9 mouse cellular contexts compared by ENCODE assay signal in the genomic region with DNA sequence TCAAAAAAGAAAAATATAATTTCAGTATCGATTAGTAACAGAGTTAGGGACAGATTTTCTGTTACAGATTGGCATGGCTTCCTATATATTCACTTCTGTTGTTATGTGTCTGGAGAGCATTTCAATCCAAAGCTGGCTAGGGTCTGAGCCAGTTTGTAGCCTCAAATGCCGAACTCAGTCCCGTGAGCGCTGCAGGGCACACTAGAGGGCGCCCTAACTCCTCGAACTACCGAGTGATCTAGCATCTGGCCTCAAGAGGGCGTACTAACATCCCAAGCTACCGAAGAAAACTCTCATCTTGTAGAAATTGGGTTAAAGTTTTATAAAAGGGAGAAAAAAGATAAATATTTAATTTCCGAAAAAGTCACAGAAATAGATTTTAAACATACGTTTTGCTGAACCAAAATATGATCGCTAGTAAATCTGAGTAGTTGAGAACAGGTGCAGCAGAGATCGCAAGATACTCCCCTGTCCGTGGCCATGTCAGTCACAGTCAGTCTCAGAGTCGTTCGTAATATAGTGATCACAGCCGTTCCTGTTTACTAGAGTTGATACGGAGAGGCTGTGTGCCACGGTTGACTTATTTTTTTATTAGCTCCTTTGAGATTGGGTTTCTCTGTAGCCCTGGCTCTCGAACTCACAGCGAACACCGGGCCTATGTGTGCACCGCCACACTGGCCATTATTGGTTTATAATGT. TPM values are rescaled to one million over a fixed set of nuclear protein-coding genes. Genes with fewer than 3 reads are reported as not detected.
A peak's percentile ranks its signal among the peaks of the same experiment; 100 is the strongest.
DNase-seq lines count a peak whose midpoint lies in the region; ATAC-seq and TF ChIP-seq lines count a peak whose summit lies in the region.
"Had no signal": no experiment of that assay in that cellular context is flagged by ENCODE, and none has a peak within 500 bp of the region (broad histone marks: within the 10 kb centered on the region; RNA-seq: fewer than 3 reads in every experiment).

No protein-coding gene starts in this region.

- H3K4me3 ChIP-seq in heart, postnatal 0 days (ENCODE audit: low read depth, low read length) = no peak overlapping the region
- H3K4me3 ChIP-seq in ES-Bruce4 (ENCODE audit: low read depth, low read length) = no peak overlapping the region
- H3K4me3 ChIP-seq: lung, embryonic 15.5 days had no signal

- no peaks in the 10 kb centered on the region for H3K4me1 ChIP-seq in heart, postnatal 0 days (ENCODE audit: control insufficient read depth, insufficient read depth)
- H3K4me1 ChIP-seq in ES-Bruce4 (ENCODE audit: control insufficient read depth, insufficient read depth, low read length) = no peaks in the 10 kb centered on the region
- H3K4me1 ChIP-seq: lung, embryonic 15.5 days had no signal

- no peaks in the 10 kb centered on the region; the same call in 1 of the 2 replicates for H3K9me3 ChIP-seq in heart, postnatal 0 days (replicated peaks; ENCODE audit: control insufficient read depth, low read length)
- H3K9me3 ChIP-seq in ES-Bruce4 (replicated peaks; ENCODE audit: control insufficient read depth, insufficient read depth, low read length, poor library complexity, severe bottlenecking) = no peaks in the 10 kb centered on the region
- H3K9me3 ChIP-seq: lung, embryonic 15.5 days had no signal

- peak; percentile 46 for DNase-seq in heart, postnatal 0 days (ENCODE audit: low spot score)
- no peak for DNase-seq in heart, adult 9 months (ENCODE audit: low spot score in 2 of 2)
- peak; percentile 51 for DNase-seq in c-Kit-positive CD71-positive TER-119-positive erythroid progenitor cells, embryonic 14.5 days (ENCODE audit: low spot score)
- peak; percentile 68 to 81 for DNase-seq in frontal cortex, postnatal 36 days (ENCODE audit: low spot score in 2 of 2)
- DNase-seq in kidney, postnatal 4 days = peak; percentile 80 to 82
- DNase-seq in lung, postnatal 25 days (ENCODE audit: low spot score) = peak; percentile 26
- DNase-seq in spleen, postnatal 36 days (ENCODE audit: low spot score in 2 of 2) = peak; percentile 8 to 22

- peak; percentile 91 for TF ChIP-seq CTCF in heart, postnatal 0 days (IDR thresholded peaks at IDR 0.05; ENCODE audit: low read depth)
- peak; percentile 100 for TF ChIP-seq CTCF in ES-Bruce4 (IDR thresholded peaks at IDR 0.05; ENCODE audit: low read depth, low read length)

- no peak for TF ChIP-seq POLR2A in ES-Bruce4 (IDR thresholded peaks at IDR 0.05; ENCODE audit: insufficient read depth, low read length)

- WGBS in heart, postnatal 0 days = 51% methylated on average over 23 of the region's 23 CpGs

- H3K36me3 ChIP-seq in heart, postnatal 0 days (replicated peaks; ENCODE audit: control insufficient read depth, insufficient read depth, low read length) = no peaks in the 10 kb centered on the region
- H3K36me3 ChIP-seq in ES-Bruce4 (ENCODE audit: control insufficient read depth, insufficient read depth, low read length, poor library complexity, severe bottlenecking) = no peaks in the 10 kb centered on the region
- H3K36me3 ChIP-seq: lung, embryonic 15.5 days had no signal

- no peak for TF ChIP-seq EP300 in heart, postnatal 0 days (IDR thresholded peaks at IDR 0.05; ENCODE audit: low read depth)
- TF ChIP-seq EP300 in ES-Bruce4 (IDR thresholded peaks at IDR 0.05; ENCODE audit: insufficient read depth, low read depth, low read length) = no peak

- ATAC-seq in heart, postnatal 0 days (ENCODE audit: insufficient read depth, low read depth) = no peak

- no peak overlapping the region for H3K4me2 ChIP-seq in heart, postnatal 0 days (ENCODE audit: low read depth, low read length)
- H3K4me2 ChIP-seq: lung, embryonic 15.5 days had no signal

- no peaks in the 10 kb centered on the region for H3K27me3 ChIP-seq in heart, postnatal 0 days (ENCODE audit: control insufficient read depth, insufficient read depth, low read length)
- no peaks in the 10 kb centered on the region for H3K27me3 ChIP-seq in ES-Bruce4 (ENCODE audit: control insufficient read depth, insufficient read depth, low read length, poor library complexity, severe bottlenecking)
- H3K27me3 ChIP-seq: lung, embryonic 15.5 days had no signal

- H3K9ac ChIP-seq in heart, postnatal 0 days (replicated peaks; ENCODE audit: low read depth, low read length) = no peak overlapping the region
- H3K9ac ChIP-seq in ES-Bruce4 (ENCODE audit: low read depth, poor library complexity, severe bottlenecking) = no peak overlapping the region
- H3K9ac ChIP-seq: lung, embryonic 15.5 days had no signal

- no peak overlapping the region for H3K27ac ChIP-seq in heart, postnatal 0 days (ENCODE audit: low read depth)
- no peak overlapping the region for H3K27ac ChIP-seq in ES-Bruce4 (ENCODE audit: insufficient read depth, low read length)
- H3K27ac ChIP-seq: lung, embryonic 15.5 days had no signal

RNA-seq across cellular contexts. Expression of gene BC035947, which starts 13.4 kb away (rescaled TPM):
- total RNA-seq in heart, postnatal 0 days (2014; rRNA removed; ENCODE audit: low replicate concordance) = not detected in 2 replicates
- not detected in 2 replicates for polyA plus RNA-seq in heart, postnatal 0 days (2015; fragmentation: Nextera tagmentation; extraction: Ambion mirVana)
- 0.52 TPM in 2 replicates for polyA plus RNA-seq in ES-Bruce4 (2011; ENCODE audit: insufficient read depth, insufficient read length, low read depth, missing spikeins)

RNA-seq across cellular contexts. Expression of gene Mogat1, which starts 14.5 kb away (rescaled TPM):
- total RNA-seq in heart, postnatal 0 days (2014; rRNA removed; ENCODE audit: low replicate concordance) = 0.70 TPM in 1 of 2 replicates, not detected in the other
- 0.75 TPM in 1 of 2 replicates, not detected in the other for polyA plus RNA-seq in heart, postnatal 0 days (2015; fragmentation: Nextera tagmentation; extraction: Ambion mirVana)
- polyA plus RNA-seq in ES-Bruce4 (2011; ENCODE audit: insufficient read depth, insufficient read length, low read depth, missing spikeins) = 1.2 TPM in 1 of 2 replicates, not detected in the other

RNA-seq across cellular contexts. Expression of gene Farsb, which starts 36.6 kb away (rescaled TPM):
- 40.0 and 55.8 TPM in 2 replicates for total RNA-seq in heart, postnatal 0 days (2014; rRNA removed; ENCODE audit: low replicate concordance)
- 75.1 and 76.4 TPM in 2 replicates for polyA plus RNA-seq in heart, postnatal 0 days (2015; fragmentation: Nextera tagmentation; extraction: Ambion mirVana)
- 171 and 179 TPM in 2 replicates for polyA plus RNA-seq in ES-Bruce4 (2011; ENCODE audit: insufficient read depth, insufficient read length, low read depth, missing spikeins)

Comparison
In these comparisons a context has a peak if more than half of its experiments do, and no peak if none do; other contexts are left out.
1. DNase-seq: peak in heart, postnatal 0 days (single experiment), c-Kit-positive CD71-positive TER-119-positive erythroid progenitor cells, embryonic 14.5 days (single experiment), frontal cortex, postnatal 36 days (2 of 2), kidney, postnatal 4 days (2 of 2), lung, postnatal 25 days (single experiment) and spleen, postnatal 36 days (2 of 2); none in heart, adult 9 months (0 of 2).